Mouse (Mus musculus): Measurements from ENCODE around the gene Strap.
"Not testable (repeated sequence)": the region's sequence is repeated elsewhere in the genome, so short reads cannot be mapped to it uniquely, and the experiment has no call there.

Gene Strap

GRCm38 (mm10) chr6:137734846-137735609 lies at the start of gene Strap:
TSS of gene Strap (plus strand) at chr6:137735078.
- peak; percentile 96 for DNase-seq (ENCODE audit: low read depth)

GRCm38 (mm10) chr6:137687667-137688066 lies 47.2 kb upstream of the Strap start:
- no peak for DNase-seq (ENCODE audit: low read depth)

- no peak for DNase-seq (ENCODE audit: low read depth)
These were observed 46.8 kb upstream of the Strap start for GRCm38 (mm10) chr6:137688079-137688478.

- no peak for DNase-seq (ENCODE audit: low read depth)
These were observed 46.3 kb upstream of the Strap start for GRCm38 (mm10) chr6:137688506-137689105.

- DNase-seq (ENCODE audit: low read depth): no peak
These were observed 44.2 kb upstream of the Strap start for GRCm38 (mm10) chr6:137690550-137691119.

- DNase-seq (ENCODE audit: low read depth): no peak
These were observed 40.6 kb upstream of the Strap start for GRCm38 (mm10) chr6:137694310-137694709.

GRCm38 (mm10) chr6:137695046-137695445 lies 39.8 kb upstream of the Strap start:
- no peak for DNase-seq (ENCODE audit: low read depth)

GRCm38 (mm10) chr6:137696445-137697204 lies 38.3 kb upstream of the Strap start:
- DNase-seq (ENCODE audit: low read depth): no peak

- no peak for DNase-seq (ENCODE audit: low read depth)
These were observed 35.4 kb upstream of the Strap start for GRCm38 (mm10) chr6:137699434-137699833.

- DNase-seq (ENCODE audit: low read depth): no peak
These were observed 32.7 kb upstream of the Strap start for GRCm38 (mm10) chr6:137702186-137702585.

GRCm38 (mm10) chr6:137702918-137703317 lies 32.0 kb upstream of the Strap start:
- DNase-seq (ENCODE audit: low read depth): no peak

- no peak for DNase-seq (ENCODE audit: low read depth)
These were observed 31.4 kb upstream of the Strap start for GRCm38 (mm10) chr6:137703431-137703830.

- no peak for DNase-seq (ENCODE audit: low read depth)
These were observed 30.5 kb upstream of the Strap start for GRCm38 (mm10) chr6:137704300-137704939.

- no peak for DNase-seq (ENCODE audit: low read depth)
These were observed 28.7 kb upstream of the Strap start for GRCm38 (mm10) chr6:137706209-137706608.

GRCm38 (mm10) chr6:137708726-137709405 lies 26.0 kb upstream of the Strap start:
- not testable (repeated sequence) for DNase-seq (ENCODE audit: low read depth)

- DNase-seq (ENCODE audit: low read depth): no peak
These were observed 24.5 kb upstream of the Strap start for GRCm38 (mm10) chr6:137710179-137711037.

GRCm38 (mm10) chr6:137712654-137713309 lies 22.1 kb upstream of the Strap start:
- DNase-seq (ENCODE audit: low read depth): no peak

GRCm38 (mm10) chr6:137713310-137713664 lies 21.6 kb upstream of the Strap start:
- DNase-seq (ENCODE audit: low read depth): no peak

- DNase-seq (ENCODE audit: low read depth): no peak
These were observed 18.1 kb upstream of the Strap start for GRCm38 (mm10) chr6:137716802-137717201.

Measured in 416B (cell line).